Mouse (Mus musculus) liver, embryonic 14.5 days (tissue): ENCODE data around the gene Nprl3.

Experiments used
- CTCF ChIP-seq: IDR thresholded peaks from 2 replicates; pipeline ENCODE4 v1.5.1; 2016; ENCODE audit warnings: antibody characterized with exemption, low read depth, control low read depth
- EP300 ChIP-seq: IDR thresholded peaks from 2 replicates; pipeline ENCODE4 v1.6.1; 2016; ENCODE audit warnings: antibody characterized with exemption, low read depth

DNA sequence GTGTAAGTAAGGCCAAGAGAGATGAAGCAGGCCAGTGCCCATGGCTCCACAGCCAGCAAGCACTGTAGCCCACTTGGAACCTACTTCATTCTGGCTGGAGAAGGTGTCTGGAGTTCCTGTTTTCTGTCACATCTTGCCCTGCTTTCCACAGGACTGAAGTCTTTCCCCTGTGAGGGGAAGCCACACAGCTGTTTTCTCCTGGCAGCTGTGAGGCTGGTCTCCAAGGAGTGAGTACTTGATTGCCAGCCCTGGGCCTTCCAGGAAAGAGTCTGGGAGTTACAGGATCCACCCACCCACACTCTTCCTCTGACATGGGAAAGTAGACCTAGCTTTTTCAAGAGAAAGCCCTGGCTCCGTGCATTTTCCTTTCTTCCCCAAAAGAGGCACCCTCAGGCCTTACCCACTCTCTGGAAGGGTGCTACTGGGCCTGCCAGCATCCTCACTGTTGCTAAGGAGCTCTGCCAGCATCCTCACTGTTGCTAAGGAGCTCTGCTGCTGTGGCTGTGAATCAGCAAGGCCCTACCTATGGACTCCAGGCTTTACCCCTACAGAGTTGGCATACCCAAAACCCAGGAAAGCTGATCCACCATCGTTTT lies 35.4 kb upstream of the Nprl3 start:
- no peak for TF ChIP-seq CTCF
- no peak for TF ChIP-seq EP300
